Mouse (Mus musculus) testis, adult 2 months (tissue): ENCODE results near the gene Twnk.

Experiments
- CTCF ChIP-seq: fragments of 200-500 bp; IDR thresholded peaks from 2 replicates; pipeline ENCODE4 v1.5.1; 2012; ENCODE audit warnings: low read depth, mild to moderate bottlenecking, inconsistent platforms, low read length, moderate library complexity; ENCODE audit not compliant: control insufficient read depth, insufficient read depth, insufficient replicate concordance
- POLR2A ChIP-seq: fragments of 200-500 bp; IDR thresholded peaks from 2 replicates; pipeline ENCODE4 v1.6.1; 2012; ENCODE audit warnings: low read depth, mild to moderate bottlenecking, inconsistent platforms, low read length, moderate library complexity; ENCODE audit not compliant: control insufficient read depth

DNA sequence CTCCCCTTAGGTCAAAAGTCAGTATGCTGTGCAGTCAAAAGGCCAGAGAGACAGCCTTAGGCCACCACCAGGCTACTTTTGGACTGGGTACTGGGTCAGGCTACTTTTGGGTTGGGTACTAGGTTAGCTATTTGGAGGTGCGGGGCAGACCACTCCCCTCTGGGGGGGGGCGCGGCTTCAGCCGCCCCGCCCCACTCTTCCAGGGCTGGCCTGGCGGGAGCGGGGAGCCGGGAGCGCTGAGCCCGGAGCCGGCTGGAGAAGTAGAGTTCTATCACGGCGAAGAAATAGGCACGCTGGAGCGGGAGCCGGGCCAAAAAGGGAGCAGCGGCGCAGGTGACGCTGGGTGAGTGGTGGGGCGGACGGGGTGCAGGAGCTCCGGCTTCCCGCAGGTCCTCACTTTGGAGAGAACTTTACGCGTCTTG lies 9.5 kb downstream of the Twnk start:
- TF ChIP-seq CTCF (no peak), POLR2A (no peak; the same call in 1 of the 2 replicates)
